Mouse (Mus musculus): Measurements from ENCODE around the gene Map3k7. TPM values are rescaled to one million over a fixed set of nuclear protein-coding genes. Genes with fewer than 3 reads are reported as not detected.

The Map3k7 gene
- polyA plus RNA-seq, 1 experiment from 2014 or later: 14.4 TPM

DNA sequence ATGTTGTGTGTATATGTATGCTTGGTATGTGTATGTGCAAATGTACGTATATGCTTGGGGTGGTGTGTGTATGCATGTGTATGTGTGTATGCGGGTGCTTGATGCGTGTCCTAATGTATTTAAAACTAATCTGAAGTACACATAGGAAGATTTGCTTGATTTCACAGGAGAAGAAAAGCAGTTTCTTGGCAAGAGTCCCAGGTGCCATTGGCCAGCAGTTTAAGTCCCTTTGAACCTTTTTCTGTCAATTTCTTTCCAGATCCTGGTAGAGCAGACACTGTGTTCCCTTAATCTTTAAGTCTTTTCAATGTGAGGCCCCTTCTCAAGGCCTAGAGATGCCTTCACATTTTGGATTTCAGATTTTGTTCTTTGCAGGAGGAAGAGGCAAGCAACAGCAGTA, 99.4 kb downstream of the Map3k7 start:
- Histone ChIP-seq H3K27ac (ENCODE audit: low read depth, low read length) (no peak overlapping the region), H3K4me1 (ENCODE audit: control insufficient read depth, insufficient read depth, low read depth, low read length) (no peaks in the 10 kb centered on the region), H3K9me3 (ENCODE audit: control insufficient read depth, low read length) (no peaks in the 10 kb centered on the region), H3K36me3 (ENCODE audit: control insufficient read depth, insufficient read depth, low read length) (no peaks in the 10 kb centered on the region), H3K9ac (ENCODE audit: low read depth, low read length) (no peak overlapping the region), H3K4me2 (ENCODE audit: low read length) (no peak overlapping the region), H3K27me3 (replicated peaks; ENCODE audit: control insufficient read depth, insufficient read depth, low read length) (no peaks in the 10 kb centered on the region), H3K4me3 (ENCODE audit: low read length) (no peak overlapping the region)
- ATAC-seq: no peak
- 82% methylated on average over 3 of the region's 3 CpGs for WGBS

All from hindbrain, embryonic 16.5 days (tissue).